ENCODE assay signal across 17 mouse cellular contexts in the genomic region with DNA sequence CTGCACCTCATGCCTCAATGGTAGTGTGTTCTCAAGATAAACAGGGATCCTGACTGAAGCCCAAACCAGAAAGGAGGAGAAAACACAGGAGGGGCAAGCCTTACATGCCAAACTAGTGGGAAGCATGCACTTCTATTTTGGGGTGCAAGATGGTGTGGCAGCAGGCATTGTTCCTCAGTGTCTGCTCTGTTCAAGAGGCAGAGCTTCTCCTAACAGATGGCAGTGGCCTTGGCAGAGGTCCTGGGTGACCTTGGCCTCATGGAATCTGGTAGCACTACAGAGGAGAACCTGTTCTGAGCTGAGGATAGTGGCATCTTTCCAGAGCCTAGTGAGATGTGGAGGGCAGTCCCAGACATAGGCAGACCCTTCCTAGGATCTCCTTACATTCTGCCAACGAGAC.
DNase-seq lines count a peak whose midpoint lies in the region; ATAC-seq and TF ChIP-seq lines count a peak whose summit lies in the region.
"Had no signal": no experiment of that assay in that cellular context is flagged by ENCODE, and none has a peak within 500 bp of the region (broad histone marks: within the 10 kb centered on the region; RNA-seq: fewer than 3 reads in every experiment).

No protein-coding gene starts in this region.

- H3K27ac ChIP-seq in heart, embryonic 14.5 days (replicated peaks in 1 of 2; ENCODE audit: control insufficient read depth in 1 of 2, insufficient read depth in 1 of 2, low read depth in 2 of 2, low read length in 2 of 2): peak overlapping the region; percentile 75 to 78
- H3K27ac ChIP-seq in heart, adult 2 months: no peak overlapping the region
- no peak overlapping the region for H3K27ac ChIP-seq in midbrain, postnatal 0 days (ENCODE audit: low read depth, low read length)
- no peak overlapping the region for H3K27ac ChIP-seq in midbrain, embryonic 13.5 days
- H3K27ac ChIP-seq: liver, embryonic 12.5 days; neural tube, embryonic 12.5 days had no signal

- H3K36me3 ChIP-seq in heart, embryonic 14.5 days (ENCODE audit: control insufficient read depth, insufficient read depth, low read length): no peaks in the 10 kb centered on the region
- H3K36me3 ChIP-seq in heart, adult 2 months (ENCODE audit: control insufficient read depth, insufficient read depth, low read length): no peaks in the 10 kb centered on the region
- no peaks in the 10 kb centered on the region for H3K36me3 ChIP-seq in midbrain, postnatal 0 days (ENCODE audit: insufficient read depth, low read length)
- no peaks in the 10 kb centered on the region for H3K36me3 ChIP-seq in midbrain, embryonic 13.5 days
- H3K36me3 ChIP-seq: liver, embryonic 12.5 days; neural tube, embryonic 12.5 days had no signal

- intact Hi-C loops in heart, adult 2 months (cut with DNase I): no loop called here

- no peak for TF ChIP-seq CTCF in heart, adult 2 months (IDR thresholded peaks at IDR 0.05)
- no peak for TF ChIP-seq CTCF in midbrain, postnatal 0 days (IDR thresholded peaks at IDR 0.05)

- 62% methylated on average over 1 of the region's 1 CpGs for WGBS in heart, embryonic 14.5 days
- 70% methylated on average over 1 of the region's 1 CpGs for WGBS in heart, adult 2 months
- 95% methylated on average over 1 of the region's 1 CpGs for WGBS in midbrain, postnatal 0 days
- 84% methylated on average over 1 of the region's 1 CpGs for WGBS in midbrain, embryonic 13.5 days

- no peak for DNase-seq in heart, adult 2 months
- peak; percentile 50 for DNase-seq in midbrain, postnatal 0 days (ENCODE audit: low spot score)
- peak; percentile 96 to 97 for DNase-seq in cerebellum, postnatal 36 days
- DNase-seq in ovary, adult 18-20 months (ENCODE audit: low spot score): no peak
- DNase-seq in kidney, postnatal 4 days: no peak
- DNase-seq: adrenal gland, postnatal 10 days; gastrocnemius, postnatal 10 days; kidney, adult 2 months; kidney, postnatal 36 days; right cerebral cortex, postnatal 25 days had no signal

- no peaks in the 10 kb centered on the region for H3K79me2 ChIP-seq in heart, adult 2 months (replicated peaks; ENCODE audit: control insufficient read depth, insufficient read depth, low read length)

- no peak overlapping the region for H3K9ac ChIP-seq in heart, embryonic 14.5 days (ENCODE audit: low read length)
- H3K9ac ChIP-seq in heart, adult 2 months (ENCODE audit: low read depth, low read length): no peak overlapping the region
- H3K9ac ChIP-seq in midbrain, postnatal 0 days (replicated peaks; ENCODE audit: low read length, poor library complexity, severe bottlenecking): no peak overlapping the region
- no peak overlapping the region for H3K9ac ChIP-seq in midbrain, embryonic 13.5 days (replicated peaks)
- H3K9ac ChIP-seq: liver, embryonic 12.5 days; neural tube, embryonic 12.5 days had no signal

- peaks cover 30 to 35% of the 10 kb centered on the region in 2 experiments for H3K4me1 ChIP-seq in heart, embryonic 14.5 days (ENCODE audit: control insufficient read depth in 2 of 2, insufficient read depth in 2 of 2, low read length in 2 of 2)
- H3K4me1 ChIP-seq in heart, adult 2 months (ENCODE audit: control insufficient read depth, insufficient read depth, low read length): no peaks in the 10 kb centered on the region
- H3K4me1 ChIP-seq in midbrain, postnatal 0 days (ENCODE audit: insufficient read depth, low read length): no peaks in the 10 kb centered on the region
- peaks cover 8% of the 10 kb centered on the region for H3K4me1 ChIP-seq in midbrain, embryonic 13.5 days (replicated peaks)
- H3K4me1 ChIP-seq: liver, embryonic 12.5 days; neural tube, embryonic 12.5 days had no signal

- H3K9me3 ChIP-seq in heart, embryonic 14.5 days (ENCODE audit: control insufficient read depth, low read length): no peaks in the 10 kb centered on the region
- no peaks in the 10 kb centered on the region for H3K9me3 ChIP-seq in midbrain, postnatal 0 days (ENCODE audit: low read length)
- H3K9me3 ChIP-seq in midbrain, embryonic 13.5 days: no peaks in the 10 kb centered on the region
- H3K9me3 ChIP-seq: liver, embryonic 12.5 days; neural tube, embryonic 12.5 days had no signal

- H3K4me2 ChIP-seq in heart, embryonic 14.5 days (ENCODE audit: low read length): no peak overlapping the region
- H3K4me2 ChIP-seq in midbrain, postnatal 0 days (ENCODE audit: low read depth, low read length, poor library complexity, severe bottlenecking): no peak overlapping the region
- no peak overlapping the region for H3K4me2 ChIP-seq in midbrain, embryonic 13.5 days (replicated peaks)
- H3K4me2 ChIP-seq: heart, embryonic 11.5 days; liver, embryonic 12.5 days; neural tube, embryonic 12.5 days had no signal

- ATAC-seq in heart, embryonic 14.5 days (ENCODE audit: insufficient number of reproducible peaks, insufficient read depth, low FRiP score, low read depth): no peak
- no peak for ATAC-seq in midbrain, postnatal 0 days (ENCODE audit: low FRiP score)
- ATAC-seq in midbrain, embryonic 13.5 days: no peak
- ATAC-seq: forebrain, embryonic 16.5 days; hindbrain, embryonic 16.5 days; liver, embryonic 12.5 days had no signal

- H3K27me3 ChIP-seq in heart, embryonic 14.5 days (ENCODE audit: control insufficient read depth, insufficient read depth, low read length): no peaks in the 10 kb centered on the region
- no peaks in the 10 kb centered on the region for H3K27me3 ChIP-seq in heart, adult 2 months (ENCODE audit: control insufficient read depth, insufficient read depth, low read length)
- no peaks in the 10 kb centered on the region for H3K27me3 ChIP-seq in midbrain, postnatal 0 days (ENCODE audit: insufficient read depth, low read length)
- no peaks in the 10 kb centered on the region for H3K27me3 ChIP-seq in midbrain, embryonic 13.5 days
- H3K27me3 ChIP-seq: liver, embryonic 12.5 days; neural tube, embryonic 12.5 days had no signal

- H3K4me3 ChIP-seq in heart, embryonic 14.5 days (ENCODE audit: control insufficient read depth in 1 of 2, insufficient read depth in 1 of 2, low read depth in 1 of 2, low read length in 2 of 2): no peak overlapping the region
- H3K4me3 ChIP-seq in heart, adult 2 months: no peak overlapping the region
- no peak overlapping the region for H3K4me3 ChIP-seq in midbrain, postnatal 0 days (ENCODE audit: low read depth, low read length)
- no peak overlapping the region for H3K4me3 ChIP-seq in midbrain, embryonic 13.5 days (replicated peaks)
- H3K4me3 ChIP-seq: liver, embryonic 12.5 days; neural tube, embryonic 12.5 days had no signal

- no peak for TF ChIP-seq POLR2A in heart, adult 2 months (IDR thresholded peaks at IDR 0.05; ENCODE audit: insufficient read depth, low read depth, low read length)

- TF ChIP-seq EP300 in heart, adult 2 months (IDR thresholded peaks at IDR 0.05; ENCODE audit: insufficient read depth, low read depth, low read length): no peak

Comparison
In these comparisons a context has a peak if more than half of its experiments do, and no peak if none do; other contexts are left out.
1. H3K27ac ChIP-seq: peak in heart, embryonic 14.5 days (2 of 2); none in heart, adult 2 months (single experiment), midbrain, postnatal 0 days (single experiment) and midbrain, embryonic 13.5 days (single experiment).
2. DNase-seq: peak in midbrain, postnatal 0 days (single experiment) and cerebellum, postnatal 36 days (2 of 2); none in heart, adult 2 months (0 of 2), ovary, adult 18-20 months (single experiment) and kidney, postnatal 4 days (0 of 2).